Mouse (Mus musculus) brain, embryonic 14.5 days (tissue): ENCODE data around the gene Nufip2. TPM values are rescaled to one million over a fixed set of nuclear protein-coding genes. Genes with fewer than 3 reads are reported as not detected.

Source experiments
- DNase-seq: peaks from one replicate; pipeline ENCODE4 v3.0.0-alpha.2; 2011; ENCODE audit warnings: low read depth
- CTCF ChIP-seq: fragments of 200-500 bp; IDR thresholded peaks from 2 replicates; pipeline ENCODE4 v1.5.1; 2012; ENCODE audit warnings: inconsistent platforms, mild to moderate bottlenecking, moderate library complexity, borderline replicate concordance; ENCODE audit not compliant: insufficient read depth, insufficient read length; ENCODE audit errors: extremely low read depth
- POLR2A ChIP-seq: fragments of 200-500 bp; IDR thresholded peaks from 2 replicates; pipeline ENCODE4 v1.6.1; 2012; ENCODE audit warnings: mild to moderate bottlenecking, inconsistent platforms, borderline replicate concordance; ENCODE audit not compliant: poor library complexity, insufficient read depth, insufficient read length, severe bottlenecking; ENCODE audit errors: extremely low read depth
- polyA plus RNA-seq: library from polyadenylated mRNA; depleted of rRNA; stranded (reverse); fragments of >200 nt; gene quantifications from 2 replicates; pipeline ENCODE4 v1.2.3, GENCODE M21; 2012

Nufip2 gene
- polyA plus RNA-seq, 1 experiment = 19.2 TPM

GRCm38 (mm10) chr11:77762783-77763672 is 77.1 kb downstream of the Nufip2 start, which contains the start of gene Myo18a:
Myo18a (plus strand) TSS chr11:77763246.
- TF ChIP-seq POLR2A = peak; percentile 95
- TF ChIP-seq CTCF = peak; percentile 82

DNA sequence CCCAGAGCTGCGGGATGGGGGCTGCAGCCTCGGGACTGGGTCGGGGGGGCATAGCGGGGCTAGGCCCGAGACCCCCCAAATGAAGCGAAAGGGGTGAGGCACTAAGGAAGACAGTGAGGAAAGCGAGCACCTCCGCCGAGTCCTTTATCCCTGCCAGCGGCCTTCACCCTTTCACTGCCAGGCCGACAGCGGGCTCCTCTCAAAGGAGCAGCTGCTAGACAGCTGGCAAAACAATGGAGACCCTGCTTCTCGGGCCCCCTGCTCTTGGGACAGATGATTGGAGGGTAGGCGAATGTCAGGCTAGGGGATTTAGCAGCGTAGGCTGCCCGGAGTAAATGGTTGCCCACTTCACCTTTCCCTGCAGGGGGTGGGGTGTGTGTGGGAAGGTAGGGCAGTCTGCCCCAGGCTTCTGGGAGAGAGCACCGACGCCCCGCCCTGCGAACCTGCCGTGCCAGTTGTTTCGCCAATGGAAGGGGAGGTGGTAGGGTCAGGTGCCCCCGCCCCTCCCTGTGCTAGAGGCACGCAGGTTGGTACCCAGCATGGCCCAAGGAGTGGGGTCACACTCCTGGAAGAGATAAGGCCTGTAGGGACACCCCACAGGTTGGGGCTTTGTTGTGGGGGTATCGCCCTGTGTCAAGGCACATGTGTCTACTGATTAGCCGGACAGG is 77.9 kb downstream of the Nufip2 start:
- peak; percentile 85 for DNase-seq
- peak; percentile 31; the same call in 1 of the 2 replicates for TF ChIP-seq POLR2A
- TF ChIP-seq CTCF = no peak

More at GRCm38 (mm10) chr11:77762783-77763672, 77.1 kb downstream of the Nufip2 start, which contains the start of gene Myo18a:
- peak; percentile 83 for DNase-seq

DNA sequence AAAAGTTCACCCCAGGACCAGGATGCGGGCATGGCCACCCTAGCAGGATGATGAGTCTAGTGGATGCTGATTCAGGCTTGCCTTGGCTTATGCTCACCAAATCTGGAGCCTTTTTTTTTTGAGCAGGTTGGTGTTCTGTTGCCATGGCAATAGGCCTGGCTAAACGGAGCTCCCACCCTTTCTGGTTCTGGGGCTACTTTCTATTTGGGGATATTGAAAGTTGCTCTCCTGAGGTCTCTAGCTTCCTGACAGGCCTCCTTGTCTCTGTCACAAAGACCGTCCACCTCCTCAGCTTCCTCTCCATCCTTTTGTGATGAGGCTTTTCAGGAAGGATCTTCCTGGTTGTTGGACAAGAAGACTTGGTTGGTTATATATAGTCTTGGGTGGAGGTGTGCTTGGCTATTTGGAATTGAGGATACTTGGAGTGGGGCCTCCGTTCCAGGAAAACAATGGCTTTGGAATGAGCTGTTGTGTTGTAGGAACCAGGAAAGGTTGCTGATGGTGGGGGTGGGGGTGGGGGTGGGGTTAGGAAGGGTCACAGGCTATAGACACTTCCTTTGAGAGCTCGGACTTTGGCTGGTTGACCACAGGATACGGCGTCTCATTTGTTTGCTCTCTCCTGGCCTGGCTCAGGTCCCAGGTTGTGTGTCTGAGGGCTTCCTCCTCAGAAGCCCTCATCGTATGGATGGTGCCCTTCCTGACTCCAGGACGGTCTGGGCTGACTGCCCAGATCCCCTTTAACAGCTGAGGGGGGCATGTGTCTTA is 78.9 kb downstream of the Nufip2 start:
- peak; percentile 13 for DNase-seq
- TF ChIP-seq POLR2A (no peak), CTCF (no peak)

- no peak for DNase-seq
- TF ChIP-seq POLR2A = no peak
- TF ChIP-seq CTCF = no peak
Observed at GRCm38 (mm10) chr11:77765459-77765777, 79.5 kb downstream of the Nufip2 start.

- TF ChIP-seq POLR2A = no peak
- peak; percentile 36; the same call in 1 of the 2 replicates for TF ChIP-seq CTCF
- DNase-seq = peak; percentile 55
Observed at GRCm38 (mm10) chr11:77766351-77767001, 80.5 kb downstream of the Nufip2 start.

- TF ChIP-seq POLR2A (no peak), CTCF (no peak)
Observed at GRCm38 (mm10) chr11:77769496-77769895, 83.5 kb downstream of the Nufip2 start.

DNA sequence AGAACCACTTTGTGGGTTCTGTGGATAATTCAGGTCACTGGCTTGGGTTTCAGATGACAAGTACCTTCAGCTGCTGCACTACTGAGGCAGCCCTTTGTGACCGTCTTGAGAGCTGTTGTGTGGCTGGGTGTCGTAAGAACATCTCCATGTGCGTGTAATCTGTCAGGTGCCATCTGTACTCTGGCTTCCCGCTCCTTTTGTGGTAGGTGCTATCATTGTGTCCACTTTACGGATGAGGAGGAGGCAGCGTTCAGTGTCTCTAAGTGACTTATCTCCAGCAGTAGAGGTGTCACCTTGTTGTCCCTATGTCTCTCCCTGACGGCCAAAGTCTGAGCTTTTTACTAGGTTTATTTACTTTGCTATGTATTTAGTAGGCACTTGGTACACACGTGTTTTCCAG is 84.4 kb downstream of the Nufip2 start:
- no peak for DNase-seq
- TF ChIP-seq POLR2A (no peak), CTCF (no peak)

More at GRCm38 (mm10) chr11:77769496-77769895, 83.5 kb downstream of the Nufip2 start:
- no peak for DNase-seq

- TF ChIP-seq CTCF = no peak
- no peak for TF ChIP-seq POLR2A
- DNase-seq = no peak
Observed at GRCm38 (mm10) chr11:77771879-77772713, 86.1 kb downstream of the Nufip2 start.

DNA sequence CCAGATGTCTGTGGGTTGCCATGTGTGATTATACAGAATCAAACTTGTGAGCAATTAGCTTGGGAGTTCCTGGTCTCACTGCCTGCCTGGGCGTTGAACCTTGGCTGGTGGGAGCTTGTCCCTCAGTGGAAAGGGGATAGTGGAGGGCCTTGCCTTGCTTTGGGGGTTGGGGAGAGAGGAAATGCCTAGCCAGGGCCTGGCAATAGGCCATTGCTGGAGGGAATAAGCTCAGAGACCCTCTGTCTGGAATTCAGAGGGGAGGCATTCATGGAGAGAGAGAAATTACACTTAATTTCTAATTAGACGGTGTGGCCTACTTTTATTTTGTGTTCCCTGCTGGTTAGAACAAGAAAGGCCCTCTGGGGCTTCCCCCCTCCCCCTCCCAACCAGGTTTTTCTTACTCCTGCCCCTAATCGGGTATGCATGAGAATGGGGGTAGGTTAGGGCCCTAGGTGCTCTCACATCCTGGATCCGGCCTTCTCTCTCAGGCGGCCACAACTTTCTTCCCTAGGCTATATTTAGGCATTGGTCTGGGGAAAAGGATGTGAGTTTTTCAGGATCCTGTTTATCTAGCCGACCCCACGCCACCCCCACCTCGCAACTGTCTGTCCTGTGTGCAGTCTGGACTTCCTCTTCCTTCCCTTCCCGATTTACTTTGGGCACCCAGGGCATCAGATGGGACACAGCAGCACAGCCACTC is 89.9 kb downstream of the Nufip2 start:
- DNase-seq = peak; percentile 83
- TF ChIP-seq POLR2A = no peak
- no peak for TF ChIP-seq CTCF

DNA sequence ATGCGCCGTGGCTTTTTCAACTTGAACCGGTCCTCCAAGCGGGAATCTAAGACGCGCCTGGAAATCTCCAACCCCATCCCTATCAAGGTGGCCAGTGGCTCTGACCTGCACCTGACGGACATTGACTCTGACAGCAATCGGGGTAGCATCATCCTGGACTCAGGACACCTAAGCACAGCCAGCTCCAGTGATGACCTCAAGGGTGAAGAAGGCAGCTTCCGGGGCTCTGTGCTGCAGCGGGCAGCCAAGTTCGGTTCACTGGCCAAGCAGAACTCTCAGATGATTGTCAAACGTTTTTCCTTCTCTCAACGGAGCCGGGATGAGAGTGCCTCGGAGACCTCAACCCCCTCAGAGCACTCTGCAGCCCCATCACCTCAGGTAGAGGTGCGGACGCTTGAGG is 91.5 kb downstream of the Nufip2 start:
- TF ChIP-seq POLR2A = no peak
- TF ChIP-seq CTCF = no peak
- no peak for DNase-seq
